Mouse (Mus musculus): ENCODE data around the gene Sox15. TPM values are rescaled to one million over a fixed set of nuclear protein-coding genes. Genes with fewer than 3 reads are reported as not detected.
"Not testable (repeated sequence)": the region's sequence is repeated elsewhere in the genome, so short reads cannot be mapped to it uniquely, and the experiment has no call there.

The Sox15 gene
- total RNA-seq, 2 experiments from 2014 or later = 0.22 TPM; not detected in 1

- ATAC-seq (ENCODE audit: poor library complexity, severe bottlenecking) = no peak
Measured at GRCm38 (mm10) chr11:69697396-69697795, 42.3 kb downstream of the Sox15 start.

DNA sequence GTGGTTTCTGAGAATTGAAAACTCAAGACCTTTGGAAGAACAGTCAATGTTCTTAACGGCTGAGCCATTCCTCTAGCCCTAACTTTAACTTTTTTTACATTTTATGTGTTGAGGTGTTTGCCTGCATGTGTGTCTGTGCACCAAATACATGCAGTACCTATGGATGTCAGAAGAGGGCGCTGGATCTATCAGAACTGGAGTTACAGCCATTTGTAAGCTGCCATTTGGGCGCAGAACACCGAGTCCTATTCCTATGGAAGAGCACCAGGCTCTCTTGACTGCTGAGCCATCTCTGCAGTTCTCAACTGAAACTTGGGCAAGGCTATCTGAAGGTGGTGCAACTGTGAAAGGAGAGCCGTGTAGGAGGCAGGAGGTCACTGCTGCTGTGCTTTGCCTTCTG is 43.5 kb downstream of the Sox15 start:
- ATAC-seq (ENCODE audit: poor library complexity, severe bottlenecking) = no peak

GRCm38 (mm10) chr11:69699595-69699994 is 44.5 kb downstream of the Sox15 start:
- ATAC-seq (ENCODE audit: poor library complexity, severe bottlenecking) = no peak

DNA sequence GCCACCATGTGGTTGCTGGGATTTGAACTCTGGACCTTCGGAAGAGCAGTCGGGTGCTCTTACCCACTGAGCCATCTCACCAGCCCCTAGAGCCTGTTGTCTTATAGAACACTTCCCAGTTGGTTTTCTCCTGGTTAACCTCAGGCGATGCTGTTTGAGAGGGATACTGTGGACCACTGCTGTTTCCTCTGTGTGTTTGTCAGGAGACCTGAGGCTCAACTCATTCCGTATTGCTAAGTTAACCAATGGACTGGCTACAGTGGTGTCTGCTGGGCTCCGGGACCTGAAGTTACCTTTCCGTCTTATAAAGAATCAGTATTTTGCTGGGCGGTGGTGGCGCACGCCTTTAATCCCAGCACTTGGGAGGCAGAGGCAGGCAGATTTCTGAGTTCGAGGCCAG is 47.8 kb downstream of the Sox15 start:
- not testable (repeated sequence) for ATAC-seq (ENCODE audit: poor library complexity, severe bottlenecking)

- ATAC-seq (ENCODE audit: poor library complexity, severe bottlenecking) = not testable (repeated sequence)
Measured at GRCm38 (mm10) chr11:69703381-69703780, 48.3 kb downstream of the Sox15 start.

DNA sequence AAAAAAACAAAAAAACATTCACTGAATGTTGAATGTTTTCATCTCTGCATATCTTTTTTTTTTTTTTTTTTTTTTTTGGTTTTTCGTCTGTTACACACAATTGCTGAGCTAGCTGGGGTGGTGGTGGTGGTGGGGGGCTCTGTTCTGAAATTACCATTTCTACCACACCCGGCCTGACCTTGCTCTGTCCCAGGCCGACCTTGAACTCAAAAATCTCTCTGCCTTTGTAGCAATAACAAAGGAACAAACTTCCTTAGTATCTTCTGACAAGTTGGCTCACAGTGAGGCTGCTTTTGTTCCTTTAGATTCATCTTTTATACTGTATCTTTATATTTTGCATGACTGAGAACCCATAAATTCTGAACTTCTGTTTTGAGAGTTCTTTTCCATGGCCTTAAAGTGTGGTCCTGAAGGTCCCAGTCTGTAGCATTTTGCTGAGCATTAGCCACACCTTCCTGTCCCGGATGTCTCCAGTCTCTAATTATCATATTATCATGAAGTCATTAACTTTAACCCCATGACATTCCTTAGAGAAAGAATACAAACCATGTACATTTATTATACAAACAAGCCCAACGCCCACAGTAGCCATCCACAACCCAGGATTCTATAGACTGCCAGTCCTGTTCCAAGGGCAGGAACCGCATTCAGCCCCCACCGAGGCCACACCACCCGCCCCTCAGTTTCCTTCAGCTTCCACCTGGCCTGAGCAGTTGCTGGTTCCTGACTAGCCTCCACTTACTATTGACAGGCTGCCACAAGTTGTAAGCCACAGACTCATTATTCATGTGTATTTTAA is 48.9 kb downstream of the Sox15 start:
- no peak for ATAC-seq (ENCODE audit: poor library complexity, severe bottlenecking)

- ATAC-seq (ENCODE audit: poor library complexity, severe bottlenecking) = no peak
Measured at GRCm38 (mm10) chr11:69704613-69705010, 49.5 kb downstream of the Sox15 start.

Other genes with a start within 250 kb of the Sox15 start
Only the 30 nearest of the 34 such genes appear.
- 0.54 and 1.8 TPM in 2 replicates for gene Dnah2, start 106.2 kb upstream of the Sox15 start, total RNA-seq (2015)
- gene Dnah2, start 106.2 kb upstream of the Sox15 start, total RNA-seq (2017) = 2.1 and 8.0 TPM in 2 replicates
- 0.11 TPM in 1 of 2 replicates, not detected in the other for gene Efnb3, start 95.1 kb upstream of the Sox15 start, total RNA-seq (2015)
- 0.45 TPM in 1 of 2 replicates, not detected in the other for gene Efnb3, start 95.1 kb upstream of the Sox15 start, total RNA-seq (2017)
- gene Wrap53, start 75.1 kb upstream of the Sox15 start, total RNA-seq (2015) = 11.8 and 12.2 TPM in 2 replicates
- 5.3 and 5.9 TPM in 2 replicates for gene Wrap53, start 75.1 kb upstream of the Sox15 start, total RNA-seq (2017)
- gene Trp53, start 75.0 kb upstream of the Sox15 start, total RNA-seq (2015) = 59.2 and 64.7 TPM in 2 replicates
- 21.8 and 28.3 TPM in 2 replicates for gene Trp53, start 75.0 kb upstream of the Sox15 start, total RNA-seq (2017)
- gene Atp1b2, start 49.4 kb upstream of the Sox15 start, total RNA-seq (2015) = 0.91 and 2.2 TPM in 2 replicates
- gene Atp1b2, start 49.4 kb upstream of the Sox15 start, total RNA-seq (2017) = 0.26 and 0.45 TPM in 2 replicates
- gene Shbg, start 37.4 kb upstream of the Sox15 start, total RNA-seq (2015) = not detected in 2 replicates
- gene Shbg, start 37.4 kb upstream of the Sox15 start, total RNA-seq (2017) = not detected in 2 replicates
- gene Sat2, start 33.3 kb upstream of the Sox15 start, total RNA-seq (2015) = not detected in 2 replicates
- not detected in 2 replicates for gene Sat2, start 33.3 kb upstream of the Sox15 start, total RNA-seq (2017)
- 25.3 and 29.0 TPM in 2 replicates for gene Fxr2, start 22.3 kb upstream of the Sox15 start, total RNA-seq (2015)
- gene Fxr2, start 22.3 kb upstream of the Sox15 start, total RNA-seq (2017) = 33.3 and 36.5 TPM in 2 replicates
- gene Mpdu1, start 7.3 kb downstream of the Sox15 start, total RNA-seq (2015) = 34.9 and 40.9 TPM in 2 replicates
- 55.7 and 56.5 TPM in 2 replicates for gene Mpdu1, start 7.3 kb downstream of the Sox15 start, total RNA-seq (2017)
- 302 and 304 TPM in 2 replicates for gene Cd68, start 10.8 kb downstream of the Sox15 start, total RNA-seq (2015)
- gene Cd68, start 10.8 kb downstream of the Sox15 start, total RNA-seq (2017) = 195 and 219 TPM in 2 replicates
- 457 and 494 TPM in 2 replicates for gene Eif4a1, start 17.1 kb downstream of the Sox15 start, total RNA-seq (2015)
- 511 and 523 TPM in 2 replicates for gene Eif4a1, start 17.1 kb downstream of the Sox15 start, total RNA-seq (2017)
- gene Senp3, start 26.8 kb downstream of the Sox15 start, total RNA-seq (2015) = 94.3 and 104 TPM in 2 replicates
- 68.9 and 80.8 TPM in 2 replicates for gene Senp3, start 26.8 kb downstream of the Sox15 start, total RNA-seq (2017)
- 37.7 and 47.2 TPM in 2 replicates for gene Tnfsf13, start 30.5 kb downstream of the Sox15 start, total RNA-seq (2015)
- 74.3 and 78.9 TPM in 2 replicates for gene Tnfsf13, start 30.5 kb downstream of the Sox15 start, total RNA-seq (2017)
- gene Tnfsf12, start 40.5 kb downstream of the Sox15 start, total RNA-seq (2015) = 25.5 and 25.9 TPM in 2 replicates
- 3.2 and 4.9 TPM in 2 replicates for gene Tnfsf12, start 40.5 kb downstream of the Sox15 start, total RNA-seq (2017)
- gene Tnfsfm13, start 40.8 kb downstream of the Sox15 start, total RNA-seq (2015) = 11.6 and 13.6 TPM in 2 replicates
- gene Tnfsfm13, start 40.8 kb downstream of the Sox15 start, total RNA-seq (2017) = 8.5 and 12.2 TPM in 2 replicates
- 116 and 118 TPM in 2 replicates for gene Polr2a, start 103.3 kb downstream of the Sox15 start, total RNA-seq (2015)
- gene Polr2a, start 103.3 kb downstream of the Sox15 start, total RNA-seq (2017) = 38.6 and 42.9 TPM in 2 replicates
- gene Slc35g3, start 106.7 kb downstream of the Sox15 start, total RNA-seq (2015) = not detected in 2 replicates
- gene Slc35g3, start 106.7 kb downstream of the Sox15 start, total RNA-seq (2017) = not detected in 2 replicates
- gene Zbtb4, start 110.6 kb downstream of the Sox15 start, total RNA-seq (2015) = 1.6 and 2.6 TPM in 2 replicates
- 1.4 and 2.4 TPM in 2 replicates for gene Zbtb4, start 110.6 kb downstream of the Sox15 start, total RNA-seq (2017)
- gene Chrnb1, start 140.6 kb downstream of the Sox15 start, total RNA-seq (2015) = 0.32 and 0.36 TPM in 2 replicates
- 0.16 TPM in 1 of 2 replicates, not detected in the other for gene Chrnb1, start 140.6 kb downstream of the Sox15 start, total RNA-seq (2017)
- gene Fgf11, start 146.5 kb downstream of the Sox15 start, total RNA-seq (2015) = 0.14 TPM in 1 of 2 replicates, not detected in the other
- not detected in 2 replicates for gene Fgf11, start 146.5 kb downstream of the Sox15 start, total RNA-seq (2017)
- not detected in 2 replicates for gene Tmem102, start 150.3 kb downstream of the Sox15 start, total RNA-seq (2015)
- gene Tmem102, start 150.3 kb downstream of the Sox15 start, total RNA-seq (2017) = not detected in 2 replicates
- gene Gm39566, start 160.0 kb downstream of the Sox15 start, total RNA-seq (2015) = not detected in 2 replicates
- gene Gm39566, start 160.0 kb downstream of the Sox15 start, total RNA-seq (2017) = not detected in 2 replicates
- not detected in 2 replicates for gene Spem2, start 163.2 kb downstream of the Sox15 start, total RNA-seq (2015)
- not detected in 2 replicates for gene Spem2, start 163.2 kb downstream of the Sox15 start, total RNA-seq (2017)
- not detected in 2 replicates for gene Spem1, start 166.9 kb downstream of the Sox15 start, total RNA-seq (2015)
- gene Spem1, start 166.9 kb downstream of the Sox15 start, total RNA-seq (2017) = not detected in 2 replicates
- gene Nlgn2, start 182.5 kb downstream of the Sox15 start, total RNA-seq (2015) = 0.20 and 0.48 TPM in 2 replicates
- 0.16 and 0.88 TPM in 2 replicates for gene Nlgn2, start 182.5 kb downstream of the Sox15 start, total RNA-seq (2017)
- 217 and 226 TPM in 2 replicates for gene Tmem256, start 183.2 kb downstream of the Sox15 start, total RNA-seq (2015)
- 117 and 158 TPM in 2 replicates for gene Tmem256, start 183.2 kb downstream of the Sox15 start, total RNA-seq (2017)
- 19.8 and 23.7 TPM in 2 replicates for gene Plscr3, start 191.1 kb downstream of the Sox15 start, total RNA-seq (2015)
- 10.8 and 18.1 TPM in 2 replicates for gene Plscr3, start 191.1 kb downstream of the Sox15 start, total RNA-seq (2017)
- gene Tnk1, start 203.4 kb downstream of the Sox15 start, total RNA-seq (2015) = not detected in 2 replicates
- gene Tnk1, start 203.4 kb downstream of the Sox15 start, total RNA-seq (2017) = 0.04 TPM in 1 of 2 replicates, not detected in the other
- not detected in 2 replicates for gene Tmem95, start 222.7 kb downstream of the Sox15 start, total RNA-seq (2015)
- not detected in 2 replicates for gene Tmem95, start 222.7 kb downstream of the Sox15 start, total RNA-seq (2017)
- gene Kctd11, start 226.1 kb downstream of the Sox15 start, total RNA-seq (2015) = 2.9 and 3.3 TPM in 2 replicates
- gene Kctd11, start 226.1 kb downstream of the Sox15 start, total RNA-seq (2017) = 3.0 and 3.3 TPM in 2 replicates

Measured in megakaryocyte, adult 5-6 weeks (primary cell).